Mouse (Mus musculus) liver, embryonic 14.5 days (tissue): ENCODE data around the gene Wdfy4. TPM values are rescaled to one million over a fixed set of nuclear protein-coding genes. Genes with fewer than 3 reads are reported as not detected.

Source experiments
- ATAC-seq: fragments of 200-750 bp; cut with Nextera tagmentation; 2 replicates; pipeline ENCODE4 v1.8.0; 2017; ENCODE audit warnings: moderate number of reproducible peaks, mild to moderate bottlenecking, moderate library complexity; ENCODE audit not compliant: insufficient read depth
- DNase-seq, 3 experiments: peaks; one replicate each; pipeline ENCODE4 v3.0.0-alpha.2; 2012 to 2013; ENCODE audit warnings: low read depth in 3 of 3, low spot score in 3 of 3
- H3K27ac ChIP-seq: fragments of 300-500 bp; sonication (generic); 2 replicates; pipeline ENCODE4 v1.5.1; 2014; ENCODE audit warnings: moderate library complexity, mild to moderate bottlenecking, control low read depth, inconsistent platforms
- H3K27me3 ChIP-seq: fragments of 300-500 bp; sonication (generic); 2 replicates; pipeline ENCODE4 v1.6.1; 2014; ENCODE audit warnings: mild to moderate bottlenecking, low read length, moderate library complexity; ENCODE audit not compliant: control insufficient read depth, insufficient read depth
- H3K36me3 ChIP-seq: fragments of 300-500 bp; sonication (generic); replicated peaks from 2 replicates; pipeline ENCODE4 v1.6.1; 2014; ENCODE audit warnings: low read depth; ENCODE audit not compliant: control insufficient read depth, insufficient read depth
- H3K4me1 ChIP-seq, 2 experiments: fragments of 200-500 bp in 1 of 2; fragments of 300-500 bp in 1 of 2; sonication (generic) in 1 of 2; replicated peaks; 2 replicates each; pipeline ENCODE4 v1.6.1; 2012 to 2014; ENCODE audit warnings: antibody characterized with exemption in 1 of 2, inconsistent platforms in 1 of 2, low read length in 1 of 2; ENCODE audit not compliant: control insufficient read depth in 2 of 2, insufficient read depth in 2 of 2
- H3K4me2 ChIP-seq: fragments of 300-500 bp; sonication (generic); 2 replicates; pipeline ENCODE4 v1.6.1; 2014; ENCODE audit warnings: low read depth, mild to moderate bottlenecking, control low read depth, moderate library complexity
- H3K4me3 ChIP-seq, 2 experiments: fragments of 200-500 bp in 1 of 2; fragments of 300-500 bp in 1 of 2; sonication (generic) in 1 of 2; 2 replicates each; pipeline ENCODE4 v1.5.1; 2012 to 2014; ENCODE audit warnings: low read depth in 2 of 2, low read length in 2 of 2, mild to moderate bottlenecking in 2 of 2, control low read depth in 1 of 2, inconsistent platforms in 1 of 2, moderate library complexity in 1 of 2; ENCODE audit not compliant: insufficient read depth in 1 of 2
- H3K9ac ChIP-seq: fragments of 300-500 bp; sonication (generic); replicated peaks from 2 replicates; pipeline ENCODE4 v1.6.1; 2014; ENCODE audit warnings: mild to moderate bottlenecking, control low read depth, moderate library complexity
- H3K9me3 ChIP-seq: fragments of 300-500 bp; sonication (generic); 2 replicates; pipeline ENCODE4 v1.6.1; 2016; ENCODE audit warnings: low read length, mixed read lengths; ENCODE audit not compliant: control insufficient read depth
- CTCF ChIP-seq: IDR thresholded peaks from 2 replicates; pipeline ENCODE4 v1.5.1; 2016; ENCODE audit warnings: antibody characterized with exemption, low read depth, control low read depth
- EP300 ChIP-seq: IDR thresholded peaks from 2 replicates; pipeline ENCODE4 v1.6.1; 2016; ENCODE audit warnings: antibody characterized with exemption, low read depth
- WGBS: fragments of 180-500 bp; shearing (Covaris S2); extraction: QIAGEN DNeasy Blood & Tissue Kit; methylation state at CpG from one replicate; pipeline ENCODE4 v1.1.7; 2014; ENCODE audit not compliant: insufficient replicate concordance; 5-methylcytosine and 5-hydroxymethylcytosine counted together
- polyA plus RNA-seq, 2 experiments: library from polyadenylated mRNA; depleted of rRNA in 1 of 2; stranded (reverse) in 1 of 2; unstranded in 1 of 2; fragments of >200 nt; fragmentation: Nextera tagmentation in 1 of 2; extraction: Ambion mirVana in 1 of 2; gene quantifications; 2 replicates each; pipeline versions ENCODE4 v1.2.1 to v1.2.3; 2012 to 2014

Gene Wdfy4
- polyA plus RNA-seq, 2 experiments, result 1.2 TPM

- H3K4me3 ChIP-seq, result no peak overlapping the region
- ATAC-seq (no peak), DNase-seq (no peak)
- H3K4me2 ChIP-seq, result no peak overlapping the region
- H3K27me3 ChIP-seq, result no peaks in the 10 kb centered on the region
- no peak overlapping the region for H3K9ac ChIP-seq
- H3K36me3 ChIP-seq, result no peaks in the 10 kb centered on the region
- peaks cover 3 to 12% of the 10 kb centered on the region in 2 experiments; a peak in 3 of 4 replicates for H3K4me1 ChIP-seq
- no peaks in the 10 kb centered on the region for H3K9me3 ChIP-seq
- no peak overlapping the region for H3K27ac ChIP-seq
- WGBS, result 44% methylated on average over 5 of the region's 5 CpGs
- TF ChIP-seq EP300 (no peak), CTCF (no peak)
Measured at GRCm38 (mm10) chr14:33212271-33212957, 27.1 kb upstream of the Wdfy4 start.

- TF ChIP-seq CTCF (no peak), EP300 (no peak)
- DNase-seq (no peak), ATAC-seq (no peak)
- 60% methylated on average over 8 of the region's 8 CpGs for WGBS
- Histone ChIP-seq H3K27ac (no peak overlapping the region), H3K4me1 (peaks cover 3 to 12% of the 10 kb centered on the region in 2 experiments; a peak in 3 of 4 replicates), H3K9ac (no peak overlapping the region), H3K4me2 (no peak overlapping the region), H3K27me3 (no peaks in the 10 kb centered on the region), H3K9me3 (no peaks in the 10 kb centered on the region), H3K36me3 (no peaks in the 10 kb centered on the region), H3K4me3 (no peak overlapping the region)
Measured at GRCm38 (mm10) chr14:33210806-33211205, 25.5 kb upstream of the Wdfy4 start.

GRCm38 (mm10) chr14:33208331-33208730 lies 23.0 kb upstream of the Wdfy4 start:
- Histone ChIP-seq H3K4me1 (no peaks in the 10 kb centered on the region), H3K27me3 (no peaks in the 10 kb centered on the region), H3K4me2 (no peak overlapping the region), H3K4me3 (no peak overlapping the region), H3K36me3 (no peaks in the 10 kb centered on the region), H3K9ac (no peak overlapping the region), H3K27ac (no peak overlapping the region), H3K9me3 (no peaks in the 10 kb centered on the region)
- 34% methylated on average over 5 of the region's 5 CpGs for WGBS
- no peak for ATAC-seq
- DNase-seq, result no peak
- TF ChIP-seq EP300, result no peak
- TF ChIP-seq CTCF, result no peak

GRCm38 (mm10) chr14:33207011-33207410 lies 21.7 kb upstream of the Wdfy4 start:
- DNase-seq, result no peak
- H3K4me1 ChIP-seq, result no peaks in the 10 kb centered on the region
- WGBS, result 9% methylated on average over 2 of the region's 2 CpGs
- H3K4me2 ChIP-seq, result no peak overlapping the region
- no peaks in the 10 kb centered on the region for H3K27me3 ChIP-seq
- ATAC-seq, result no peak
- H3K36me3 ChIP-seq, result no peaks in the 10 kb centered on the region
- H3K27ac ChIP-seq, result no peak overlapping the region
- TF ChIP-seq CTCF, result peak; percentile 69
- TF ChIP-seq EP300, result no peak
- H3K9ac ChIP-seq, result no peak overlapping the region
- no peak overlapping the region for H3K4me3 ChIP-seq
- H3K9me3 ChIP-seq, result no peaks in the 10 kb centered on the region

- Histone ChIP-seq H3K27ac (no peak overlapping the region), H3K4me3 (no peak overlapping the region), H3K4me2 (no peak overlapping the region), H3K27me3 (no peaks in the 10 kb centered on the region), H3K4me1 (no peaks in the 10 kb centered on the region), H3K9me3 (no peaks in the 10 kb centered on the region), H3K36me3 (no peaks in the 10 kb centered on the region), H3K9ac (no peak overlapping the region)
- ATAC-seq, result no peak
- 25% methylated on average over 24 of the region's 24 CpGs for WGBS
- no peak for DNase-seq
- TF ChIP-seq EP300 (no peak), CTCF (peak; percentile 68)
Measured at GRCm38 (mm10) chr14:33205280-33205965, 20.1 kb upstream of the Wdfy4 start.
